Mouse (Mus musculus) liver, postnatal 0 days (tissue): ENCODE measurements around the gene Lrrc47.

Experiments
- CTCF ChIP-seq: sonication (generic); IDR thresholded peaks from 2 replicates; pipeline ENCODE4 v1.5.1; 2016; ENCODE audit warnings: antibody characterized with exemption, low read depth
- EP300 ChIP-seq: IDR thresholded peaks from 2 replicates; pipeline ENCODE4 v1.6.1; 2016; ENCODE audit warnings: antibody characterized with exemption, low read depth, mild to moderate bottlenecking

GRCm38 (mm10) chr4:154012132-154012882, 776 bp downstream of the Lrrc47 start:
- TF ChIP-seq CTCF = no peak
- no peak for TF ChIP-seq EP300
